Mouse (Mus musculus) neural tube, embryonic 13.5 days (tissue): ENCODE data around the gene Cpsf4. TPM values are rescaled to one million over a fixed set of nuclear protein-coding genes. Genes with fewer than 3 reads are reported as not detected.
"Not testable (repeated sequence)": the region's sequence is repeated elsewhere in the genome, so short reads cannot be mapped to it uniquely, and the experiment has no call there.

Experiments used
- ATAC-seq: fragments of 200-750 bp; cut with Nextera tagmentation; 2 replicates; pipeline ENCODE4 v1.8.0; 2017; ENCODE audit warnings: low read depth, mild to moderate bottlenecking, moderate TSS enrichment, moderate library complexity
- H3K27ac ChIP-seq: fragments of 300-500 bp; sonication (generic); replicated peaks from 2 replicates; pipeline ENCODE4 v1.5.1; 2015; ENCODE audit warnings: moderate library complexity, mild to moderate bottlenecking, inconsistent platforms
- H3K27me3 ChIP-seq: fragments of 300-500 bp; sonication (generic); 2 replicates; pipeline ENCODE4 v1.6.1; 2015; ENCODE audit warnings: mild to moderate bottlenecking, inconsistent platforms
- H3K36me3 ChIP-seq: fragments of 300-500 bp; sonication (generic); 2 replicates; pipeline ENCODE4 v1.6.1; 2015; ENCODE audit warnings: mild to moderate bottlenecking, inconsistent platforms
- H3K4me1 ChIP-seq: fragments of 300-500 bp; sonication (generic); replicated peaks from 2 replicates; pipeline ENCODE4 v1.6.1; 2015; ENCODE audit warnings: inconsistent platforms
- H3K4me2 ChIP-seq: fragments of 300-500 bp; sonication (generic); 2 replicates; pipeline ENCODE4 v1.6.1; 2015; ENCODE audit warnings: inconsistent platforms, mild to moderate bottlenecking, moderate library complexity
- H3K4me3 ChIP-seq: fragments of 300-500 bp; sonication (generic); 2 replicates; pipeline ENCODE4 v1.5.1; 2015; ENCODE audit warnings: mild to moderate bottlenecking, inconsistent platforms
- H3K9ac ChIP-seq: fragments of 300-500 bp; sonication (generic); 2 replicates; pipeline ENCODE4 v1.6.1; 2015; ENCODE audit warnings: moderate library complexity, mild to moderate bottlenecking, inconsistent platforms
- H3K9me3 ChIP-seq: fragments of 300-500 bp; sonication (generic); 2 replicates; pipeline ENCODE4 v1.6.1; 2016; ENCODE audit warnings: inconsistent platforms
- WGBS: fragments of 180-500 bp; shearing (Covaris S2); methylation state at CpG from one replicate; pipeline ENCODE4 v1.1.7; 2015; 5-methylcytosine and 5-hydroxymethylcytosine counted together
- polyA plus RNA-seq: library from polyadenylated mRNA; unstranded; fragments of >200 nt; fragmentation: Nextera tagmentation; extraction: Ambion mirVana; gene quantifications from 2 replicates; pipeline ENCODE4 v1.2.1, GENCODE M21; 2015

Cpsf4 gene
- polyA plus RNA-seq, 1 experiment from 2014 or later: 47.7 TPM

GRCm38 (mm10) chr5:145211340-145211739 lies 44.3 kb downstream of the Cpsf4 start:
- no peak overlapping the region for H3K4me2 ChIP-seq
- no peak overlapping the region for H3K9ac ChIP-seq
- H3K9me3 ChIP-seq: no peaks in the 10 kb centered on the region
- no peak overlapping the region for H3K4me3 ChIP-seq
- H3K27ac ChIP-seq: no peak overlapping the region
- no peak for ATAC-seq
- 94% methylated on average over 4 of the region's 4 CpGs for WGBS
- H3K4me1 ChIP-seq: no peaks in the 10 kb centered on the region
- peaks cover 76% of the 10 kb centered on the region for H3K36me3 ChIP-seq
- H3K27me3 ChIP-seq: no peaks in the 10 kb centered on the region

GRCm38 (mm10) chr5:145212216-145212615 lies 45.2 kb downstream of the Cpsf4 start:
- no peaks in the 10 kb centered on the region for H3K4me1 ChIP-seq
- no peaks in the 10 kb centered on the region for H3K9me3 ChIP-seq
- no peak overlapping the region for H3K4me2 ChIP-seq
- no peak overlapping the region for H3K4me3 ChIP-seq
- 93% methylated on average over 4 of the region's 4 CpGs for WGBS
- no peak overlapping the region for H3K9ac ChIP-seq
- no peak overlapping the region for H3K27ac ChIP-seq
- no peak for ATAC-seq
- no peaks in the 10 kb centered on the region for H3K27me3 ChIP-seq
- H3K36me3 ChIP-seq: peaks cover 72% of the 10 kb centered on the region

GRCm38 (mm10) chr5:145213505-145213904 lies 46.5 kb downstream of the Cpsf4 start:
- Histone ChIP-seq H3K4me3 (no peak overlapping the region), H3K9ac (no peak overlapping the region), H3K9me3 (no peaks in the 10 kb centered on the region), H3K27me3 (no peaks in the 10 kb centered on the region), H3K27ac (no peak overlapping the region), H3K4me1 (no peaks in the 10 kb centered on the region), H3K4me2 (no peak overlapping the region), H3K36me3 (peaks cover 77% of the 10 kb centered on the region)
- WGBS: 91% methylated on average over 3 of the region's 3 CpGs
- no peak for ATAC-seq

GRCm38 (mm10) chr5:145214679-145215078 lies 47.7 kb downstream of the Cpsf4 start:
- no peak for ATAC-seq
- Histone ChIP-seq H3K4me3 (no peak overlapping the region), H3K9ac (no peak overlapping the region), H3K4me1 (no peaks in the 10 kb centered on the region), H3K27ac (no peak overlapping the region), H3K36me3 (peaks cover 78% of the 10 kb centered on the region), H3K9me3 (no peaks in the 10 kb centered on the region), H3K27me3 (no peaks in the 10 kb centered on the region), H3K4me2 (no peak overlapping the region)
- 73% methylated on average over 4 of the region's 4 CpGs for WGBS

- Histone ChIP-seq H3K4me2 (no peak overlapping the region), H3K27me3 (no peaks in the 10 kb centered on the region), H3K4me3 (no peak overlapping the region), H3K9me3 (no peaks in the 10 kb centered on the region), H3K4me1 (no peaks in the 10 kb centered on the region), H3K27ac (no peak overlapping the region), H3K36me3 (peaks cover 72% of the 10 kb centered on the region), H3K9ac (no peak overlapping the region)
- ATAC-seq: no peak
- 83% methylated on average over 6 of the region's 6 CpGs for WGBS
Measured at GRCm38 (mm10) chr5:145217746-145218145, 50.7 kb downstream of the Cpsf4 start.

GRCm38 (mm10) chr5:145218206-145218605 lies 51.2 kb downstream of the Cpsf4 start:
- no peak for ATAC-seq
- peaks cover 69% of the 10 kb centered on the region for H3K36me3 ChIP-seq
- no peak overlapping the region for H3K9ac ChIP-seq
- no peaks in the 10 kb centered on the region for H3K9me3 ChIP-seq
- no peaks in the 10 kb centered on the region for H3K4me1 ChIP-seq
- H3K4me3 ChIP-seq: no peak overlapping the region
- no peak overlapping the region for H3K27ac ChIP-seq
- H3K4me2 ChIP-seq: no peak overlapping the region
- WGBS: 95% methylated on average over 21 of the region's 21 CpGs
- H3K27me3 ChIP-seq: no peaks in the 10 kb centered on the region

GRCm38 (mm10) chr5:145218671-145219070 lies 51.7 kb downstream of the Cpsf4 start:
- no peaks in the 10 kb centered on the region for H3K27me3 ChIP-seq
- no peak overlapping the region for H3K9ac ChIP-seq
- no peak for ATAC-seq
- H3K9me3 ChIP-seq: no peaks in the 10 kb centered on the region
- peaks cover 64% of the 10 kb centered on the region for H3K36me3 ChIP-seq
- no peak overlapping the region for H3K4me2 ChIP-seq
- H3K4me1 ChIP-seq: no peaks in the 10 kb centered on the region
- no peak overlapping the region for H3K27ac ChIP-seq
- H3K4me3 ChIP-seq: no peak overlapping the region
- 95% methylated on average over 20 of the region's 20 CpGs for WGBS

- Histone ChIP-seq H3K9ac (no peak overlapping the region), H3K9me3 (no peaks in the 10 kb centered on the region), H3K4me2 (no peak overlapping the region), H3K4me3 (no peak overlapping the region), H3K36me3 (peaks cover 53% of the 10 kb centered on the region), H3K27ac (no peak overlapping the region), H3K4me1 (no peaks in the 10 kb centered on the region), H3K27me3 (no peaks in the 10 kb centered on the region)
- ATAC-seq: no peak
- 93% methylated on average over 8 of the region's 8 CpGs for WGBS
Measured at GRCm38 (mm10) chr5:145219981-145220380, 53.0 kb downstream of the Cpsf4 start.

GRCm38 (mm10) chr5:145222840-145223239 lies 55.8 kb downstream of the Cpsf4 start:
- Histone ChIP-seq H3K27me3 (no peaks in the 10 kb centered on the region), H3K36me3 (peaks cover 42% of the 10 kb centered on the region), H3K27ac (no peak overlapping the region), H3K9ac (no peak overlapping the region), H3K4me1 (no peaks in the 10 kb centered on the region), H3K4me2 (no peak overlapping the region), H3K4me3 (no peak overlapping the region), H3K9me3 (no peaks in the 10 kb centered on the region)
- ATAC-seq: no peak
- 84% methylated on average over 5 of the region's 5 CpGs for WGBS

- Histone ChIP-seq H3K9me3 (no peaks in the 10 kb centered on the region), H3K4me1 (no peaks in the 10 kb centered on the region), H3K27me3 (no peaks in the 10 kb centered on the region), H3K4me3 (no peak overlapping the region), H3K27ac (no peak overlapping the region), H3K36me3 (peaks cover 37% of the 10 kb centered on the region), H3K4me2 (no peak overlapping the region), H3K9ac (no peak overlapping the region)
- no peak for ATAC-seq
- WGBS: 87% methylated on average over 12 of the region's 12 CpGs
Measured at GRCm38 (mm10) chr5:145223395-145223794, 56.4 kb downstream of the Cpsf4 start.

- H3K4me1 ChIP-seq: peaks cover 6% of the 10 kb centered on the region
- no peak for ATAC-seq
- no peak overlapping the region for H3K4me3 ChIP-seq
- WGBS: 65% methylated on average over 2 of the region's 2 CpGs
- H3K27ac ChIP-seq: no peak overlapping the region
- H3K27me3 ChIP-seq: no peaks in the 10 kb centered on the region
- H3K36me3 ChIP-seq: peaks cover 7% of the 10 kb centered on the region
- no peaks in the 10 kb centered on the region for H3K9me3 ChIP-seq
- no peak overlapping the region for H3K9ac ChIP-seq
- no peak overlapping the region for H3K4me2 ChIP-seq
Measured at GRCm38 (mm10) chr5:145226453-145226852, 59.4 kb downstream of the Cpsf4 start.

- Histone ChIP-seq H3K36me3 (peaks cover 10% of the 10 kb centered on the region), H3K4me1 (peaks cover 23% of the 10 kb centered on the region)
- not testable (repeated sequence) for H3K9me3 ChIP-seq, H3K27ac ChIP-seq, H3K27me3 ChIP-seq, H3K4me2 ChIP-seq, H3K4me3 ChIP-seq, H3K9ac ChIP-seq, ATAC-seq
- 84% methylated on average over 6 of the region's 6 CpGs for WGBS
Measured at GRCm38 (mm10) chr5:145229283-145229682, 62.3 kb downstream of the Cpsf4 start.

GRCm38 (mm10) chr5:145230641-145231040 lies 63.6 kb downstream of the Cpsf4 start:
- Histone ChIP-seq H3K9me3 (no peaks in the 10 kb centered on the region), H3K4me2 (peak overlapping the region; percentile 85), H3K4me1 (peaks cover 23% of the 10 kb centered on the region), H3K4me3 (peak overlapping the region; percentile 100; the same call in 1 of the 2 replicates), H3K36me3 (peaks cover 24% of the 10 kb centered on the region), H3K9ac (peak overlapping the region; percentile 99), H3K27me3 (no peaks in the 10 kb centered on the region), H3K27ac (peak overlapping the region; percentile 94)
- 82% methylated on average over 4 of the region's 4 CpGs for WGBS
- ATAC-seq: no peak
